Comparison of ENCODE assay signal across 8 mouse cellular contexts in genomic region chrX:140665242-140665810, GRCm38 (mm10). TPM values are rescaled to one million over a fixed set of nuclear protein-coding genes. Genes with fewer than 3 reads are reported as not detected.
DNase-seq lines count a peak whose midpoint lies in the region; ATAC-seq and TF ChIP-seq lines count a peak whose summit lies in the region.

No protein-coding gene starts in this region.

- H3K4me3 ChIP-seq in embryonic facial prominence, embryonic 12.5 days: peak overlapping the region; percentile 48
- peak overlapping the region; percentile 98 for H3K4me3 ChIP-seq in kidney, adult 2 months (ENCODE audit: insufficient read depth, low read depth, low read length)
- H3K4me3 ChIP-seq in liver, adult 2 months (ENCODE audit: insufficient read depth, low read depth, low read length): peak overlapping the region; percentile 96
- H3K4me3 ChIP-seq in neural tube, embryonic 14.5 days (ENCODE audit: low read depth, low read length): peak overlapping the region; percentile 52

- no peaks in the 10 kb centered on the region for H3K9me3 ChIP-seq in embryonic facial prominence, embryonic 12.5 days
- no peaks in the 10 kb centered on the region for H3K9me3 ChIP-seq in neural tube, embryonic 14.5 days (ENCODE audit: control insufficient read depth, low read length)

- ATAC-seq in embryonic facial prominence, embryonic 12.5 days (ENCODE audit: insufficient number of reproducible peaks, insufficient read depth, low FRiP score, low TSS enrichment): no peak
- ATAC-seq in neural tube, embryonic 14.5 days (ENCODE audit: low read depth): peak; percentile 71

- H3K4me1 ChIP-seq in embryonic facial prominence, embryonic 12.5 days: no peaks in the 10 kb centered on the region
- H3K4me1 ChIP-seq in kidney, adult 2 months (ENCODE audit: control insufficient read depth, insufficient read depth, low read length): no peaks in the 10 kb centered on the region
- H3K4me1 ChIP-seq in liver, adult 2 months (ENCODE audit: control insufficient read depth, insufficient read depth, low read length): no peaks in the 10 kb centered on the region
- H3K4me1 ChIP-seq in neural tube, embryonic 14.5 days (ENCODE audit: control insufficient read depth, insufficient read depth, low read length): no peaks in the 10 kb centered on the region

- no peaks in the 10 kb centered on the region; the same call in 1 of the 2 replicates for H3K79me2 ChIP-seq in liver, adult 2 months (ENCODE audit: control insufficient read depth, insufficient read depth, low read length)

- H3K27ac ChIP-seq in embryonic facial prominence, embryonic 12.5 days: no peak overlapping the region
- H3K27ac ChIP-seq in kidney, adult 2 months (ENCODE audit: insufficient read depth, low read depth, low read length): peak overlapping the region; percentile 88; the same call in 1 of the 2 replicates
- peak overlapping the region; percentile 68; the same call in 1 of the 2 replicates for H3K27ac ChIP-seq in liver, adult 2 months (replicated peaks; ENCODE audit: insufficient read depth, low read depth, low read length)
- H3K27ac ChIP-seq in neural tube, embryonic 14.5 days (ENCODE audit: low read depth, low read length): peak overlapping the region; percentile 77; the same call in 1 of the 2 replicates

- H3K4me2 ChIP-seq in embryonic facial prominence, embryonic 12.5 days (replicated peaks): peak overlapping the region; percentile 74
- peak overlapping the region; percentile 60 for H3K4me2 ChIP-seq in neural tube, embryonic 14.5 days (ENCODE audit: low read depth, low read length)

- peak; percentile 8 to 21 for DNase-seq in urinary bladder, adult 18-20 months (ENCODE audit: low spot score in 2 of 2)
- DNase-seq in urinary bladder, postnatal 10 days (ENCODE audit: low spot score): no peak
- DNase-seq in heart, adult 8-10 months (ENCODE audit: low spot score): peak; percentile 10
- peak; percentile 48 for DNase-seq in kidney, adult 2 months
- peak; percentile 15 for DNase-seq in liver, adult 2 months (ENCODE audit: extremely low read depth, low read depth, low spot score)
- peak; percentile 24 to 60 for DNase-seq in urinary bladder, postnatal 4 days (ENCODE audit: low spot score in 2 of 2)

- TF ChIP-seq POLR2A in kidney, adult 2 months (IDR thresholded peaks at IDR 0.05; ENCODE audit: low read depth, low read length): no peak
- TF ChIP-seq POLR2A in liver, adult 2 months (IDR thresholded peaks at IDR 0.05; ENCODE audit: extremely low read depth, insufficient read depth, low read length): no peak

- 15% methylated on average over 37 of the region's 47 CpGs for WGBS in embryonic facial prominence, embryonic 12.5 days
- under 1% methylated on average over 25 of the region's 47 CpGs for WGBS in kidney, adult 2 months
- 0% methylated on average over 14 of the region's 47 CpGs for WGBS in liver, adult 2 months
- WGBS in neural tube, embryonic 14.5 days: 23% methylated on average over 35 of the region's 47 CpGs

- TF ChIP-seq CTCF in kidney, adult 2 months (conservative IDR thresholded peaks at IDR 0.05; ENCODE audit: insufficient read depth, insufficient read length, low read depth, low read length): no peak
- no peak for TF ChIP-seq CTCF in liver, adult 2 months (IDR thresholded peaks at IDR 0.05; ENCODE audit: low read depth, low read length)

- peaks cover 44% of the 10 kb centered on the region for H3K27me3 ChIP-seq in embryonic facial prominence, embryonic 12.5 days
- H3K27me3 ChIP-seq in kidney, adult 2 months (replicated peaks; ENCODE audit: control insufficient read depth, insufficient read depth, low read length): no peaks in the 10 kb centered on the region
- H3K27me3 ChIP-seq in liver, adult 2 months (ENCODE audit: control insufficient read depth, insufficient read depth, low read length): no peaks in the 10 kb centered on the region
- peaks cover 8% of the 10 kb centered on the region for H3K27me3 ChIP-seq in neural tube, embryonic 14.5 days (ENCODE audit: control insufficient read depth, insufficient read depth, low read length)

- H3K36me3 ChIP-seq in embryonic facial prominence, embryonic 12.5 days: no peaks in the 10 kb centered on the region
- H3K36me3 ChIP-seq in kidney, adult 2 months (ENCODE audit: control insufficient read depth, insufficient read depth, low read length): no peaks in the 10 kb centered on the region
- no peaks in the 10 kb centered on the region for H3K36me3 ChIP-seq in liver, adult 2 months (ENCODE audit: control insufficient read depth, insufficient read depth, low read length)
- H3K36me3 ChIP-seq in neural tube, embryonic 14.5 days (ENCODE audit: control insufficient read depth, insufficient read depth, low read length): no peaks in the 10 kb centered on the region

- H3K9ac ChIP-seq in embryonic facial prominence, embryonic 12.5 days: peak overlapping the region; percentile 53
- peak overlapping the region; percentile 90 for H3K9ac ChIP-seq in liver, adult 2 months (ENCODE audit: low read depth, low read length)
- H3K9ac ChIP-seq in neural tube, embryonic 14.5 days (replicated peaks; ENCODE audit: low read depth, low read length): peak overlapping the region; percentile 60

RNA-seq across cellular contexts. Expression of gene Mid2, which starts 0.9 kb away (rescaled TPM):
- polyA plus RNA-seq in embryonic facial prominence, embryonic 12.5 days (2016; fragmentation: Nextera tagmentation; extraction: Ambion mirVana): 2.7 and 3.2 TPM in 2 replicates
- 10 to 100 TPM; 14.7 to 16.8 (median 16.4) TPM for total RNA-seq in heart, adult 8-10 months (2022)
- polyA plus RNA-seq in kidney, adult 2 months (2012; rRNA removed): 8.6 and 9.8 TPM in 2 replicates
- total RNA-seq in liver, adult 2 months (2014; rRNA removed): 3.8 and 3.9 TPM in 2 replicates
- polyA plus RNA-seq in liver, adult 2 months (2012; rRNA removed): 1.8 and 2.2 TPM in 2 replicates
- polyA plus RNA-seq in neural tube, embryonic 14.5 days (2014; fragmentation: Nextera tagmentation; extraction: Ambion mirVana): 10.4 and 10.8 TPM in 2 replicates

Comparison
In these comparisons a context has a peak if more than half of its experiments do, and no peak if none do; other contexts are left out.
1. H3K4me3 ChIP-seq: peak in every context shown above with its lines; median percentile 98 in kidney, adult 2 months; 96 in liver, adult 2 months; 52 in neural tube, embryonic 14.5 days; 48 in embryonic facial prominence, embryonic 12.5 days.